Mouse (Mus musculus) lung, embryonic 16.5 days (tissue): ENCODE results near the gene Bco1. TPM values are rescaled to one million over a fixed set of nuclear protein-coding genes. Genes with fewer than 3 reads are reported as not detected.

Experiments used
- polyA plus RNA-seq: library from polyadenylated mRNA; unstranded; fragments of >200 nt; fragmentation: Nextera tagmentation; extraction: Ambion mirVana; gene quantifications from 2 replicates; pipeline ENCODE4 v1.2.1, GENCODE M21; 2015

Gene Bco1
- polyA plus RNA-seq, 1 experiment from 2014 or later, result 0.40 TPM

Other genes starting within 250 kb of the Bco1 start
- 92.3 and 92.9 TPM in 2 replicates for gene Cmc2, start 174.4 kb upstream of the Bco1 start, polyA plus RNA-seq
- gene Cenpn, start 174.1 kb upstream of the Bco1 start, polyA plus RNA-seq, result 44.7 and 44.8 TPM in 2 replicates
- gene Atmin, start 152.5 kb upstream of the Bco1 start, polyA plus RNA-seq, result 13.4 and 14.4 TPM in 2 replicates
- gene 1700030J22Rik, start 116.9 kb upstream of the Bco1 start, polyA plus RNA-seq, result 3.4 TPM in 2 replicates
- gene Gcsh, start 102.3 kb upstream of the Bco1 start, polyA plus RNA-seq, result 92.2 and 95.9 TPM in 2 replicates
- gene Pkd1l2, start 13.4 kb upstream of the Bco1 start, polyA plus RNA-seq, result not detected in 2 replicates
- gene Gan, start 62.3 kb downstream of the Bco1 start, polyA plus RNA-seq, result 1.8 TPM in 2 replicates
- gene Cmip, start 161.2 kb downstream of the Bco1 start, polyA plus RNA-seq, result 11.3 and 13.0 TPM in 2 replicates